ENCODE assay signal across 9 mouse cellular contexts in the genomic region with DNA sequence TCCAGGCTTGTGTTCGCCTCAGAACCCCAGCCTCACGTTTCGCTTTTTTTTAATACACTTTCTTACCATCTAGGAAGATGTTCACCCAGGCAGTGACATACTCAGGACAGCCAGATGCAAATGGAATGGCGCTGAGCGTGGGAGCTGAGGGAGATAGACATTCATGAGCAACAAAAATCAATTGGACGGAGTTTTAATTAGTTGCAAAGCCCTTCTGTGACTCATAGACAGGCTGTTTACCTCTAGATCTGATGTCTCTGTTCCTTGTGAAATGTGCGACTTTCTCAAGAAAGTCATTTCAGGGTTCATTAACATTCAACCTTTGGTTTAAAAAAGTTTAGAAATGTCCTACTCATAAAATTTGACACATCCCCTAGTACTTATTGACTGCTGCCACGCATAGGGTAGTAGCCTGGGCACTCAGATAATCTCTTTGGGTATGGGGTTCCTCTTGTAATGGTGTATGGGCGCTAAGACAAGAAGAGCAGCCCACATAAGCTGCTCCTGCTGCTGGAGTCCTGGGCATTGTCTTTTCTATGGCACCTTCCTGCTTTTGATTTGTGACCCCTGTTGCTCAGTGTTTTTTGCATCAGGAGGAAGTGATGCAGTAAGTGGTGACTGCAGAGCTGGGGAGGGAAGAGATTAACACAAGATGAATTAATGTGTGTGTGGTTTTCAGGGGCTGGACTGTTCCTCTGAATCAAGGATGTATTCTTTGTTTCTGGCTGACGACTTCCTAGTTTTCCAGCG. TPM values are rescaled to one million over a fixed set of nuclear protein-coding genes. Genes with fewer than 3 reads are reported as not detected.
DNase-seq lines count a peak whose midpoint lies in the region; ATAC-seq and TF ChIP-seq lines count a peak whose summit lies in the region.
"Had no signal": no experiment of that assay in that cellular context is flagged by ENCODE, and none has a peak within 500 bp of the region (broad histone marks: within the 10 kb centered on the region; RNA-seq: fewer than 3 reads in every experiment).

No protein-coding gene starts in this region.

- H3K27ac ChIP-seq in liver, adult 2 months (replicated peaks; ENCODE audit: insufficient read depth, low read depth, low read length) = peak overlapping the region; percentile 60
- H3K27ac ChIP-seq in kidney, embryonic 16.5 days (ENCODE audit: low read length) = peak overlapping the region; percentile 84
- H3K27ac ChIP-seq in midbrain, embryonic 16.5 days (ENCODE audit: low read length) = no peak overlapping the region
- H3K27ac ChIP-seq in forebrain, embryonic 12.5 days = no peak overlapping the region

- 66% methylated on average over 11 of the region's 11 CpGs for WGBS in liver, adult 2 months
- WGBS in kidney, embryonic 16.5 days = 37% methylated on average over 11 of the region's 11 CpGs
- WGBS in midbrain, embryonic 16.5 days = 32% methylated on average over 11 of the region's 11 CpGs
- WGBS in forebrain, embryonic 12.5 days = 39% methylated on average over 11 of the region's 11 CpGs

- H3K27me3 ChIP-seq in liver, adult 2 months (ENCODE audit: control insufficient read depth, insufficient read depth, low read length) = no peaks in the 10 kb centered on the region
- no peaks in the 10 kb centered on the region for H3K27me3 ChIP-seq in kidney, embryonic 16.5 days (ENCODE audit: insufficient read depth, low read length)
- H3K27me3 ChIP-seq in midbrain, embryonic 16.5 days (ENCODE audit: control insufficient read depth, insufficient read depth, low read depth, low read length) = no peaks in the 10 kb centered on the region
- no peaks in the 10 kb centered on the region for H3K27me3 ChIP-seq in forebrain, embryonic 12.5 days

- H3K79me2 ChIP-seq in liver, adult 2 months (ENCODE audit: control insufficient read depth, insufficient read depth, low read length) = no peaks in the 10 kb centered on the region; the same call in 1 of the 2 replicates

- ATAC-seq in activated CD4-positive, CD25-positive, alpha-beta regulatory T cell, adult 4 months = peak; percentile 64
- peak; percentile 56 for ATAC-seq in kidney, embryonic 16.5 days (ENCODE audit: low FRiP score, low TSS enrichment)
- ATAC-seq in midbrain, embryonic 16.5 days = no peak
- ATAC-seq in forebrain, embryonic 12.5 days (ENCODE audit: low FRiP score) = no peak

- no peak overlapping the region for H3K9ac ChIP-seq in liver, adult 2 months (ENCODE audit: low read depth, low read length)
- peak overlapping the region; percentile 31; the same call in 1 of the 2 replicates for H3K9ac ChIP-seq in kidney, embryonic 16.5 days (replicated peaks; ENCODE audit: low read length)
- no peak overlapping the region for H3K9ac ChIP-seq in midbrain, embryonic 16.5 days (ENCODE audit: low read depth, low read length)
- no peak overlapping the region for H3K9ac ChIP-seq in forebrain, embryonic 12.5 days

- H3K36me3 ChIP-seq in liver, adult 2 months (ENCODE audit: control insufficient read depth, insufficient read depth, low read length) = no peaks in the 10 kb centered on the region
- no peaks in the 10 kb centered on the region for H3K36me3 ChIP-seq in kidney, embryonic 16.5 days (ENCODE audit: insufficient read depth, low read length)
- no peaks in the 10 kb centered on the region for H3K36me3 ChIP-seq in midbrain, embryonic 16.5 days (ENCODE audit: control insufficient read depth, insufficient read depth, low read length)
- H3K36me3 ChIP-seq in forebrain, embryonic 12.5 days (replicated peaks) = no peaks in the 10 kb centered on the region

- H3K4me2 ChIP-seq in kidney, embryonic 16.5 days (replicated peaks; ENCODE audit: low read depth, low read length) = peak overlapping the region; percentile 15; the same call in 1 of the 2 replicates
- H3K4me2 ChIP-seq in midbrain, embryonic 16.5 days (ENCODE audit: low read length) = 0 out of 2 replicates have a peak overlapping the region, but pooled peaks have one; percentile 9
- no peak overlapping the region for H3K4me2 ChIP-seq in forebrain, embryonic 12.5 days

- TF ChIP-seq POLR2A in liver, adult 2 months (IDR thresholded peaks at IDR 0.05; ENCODE audit: extremely low read depth, insufficient read depth, low read length) = no peak

- no peak for TF ChIP-seq CTCF in liver, adult 2 months (IDR thresholded peaks at IDR 0.05; ENCODE audit: low read depth, low read length)

- no peaks in the 10 kb centered on the region for H3K9me3 ChIP-seq in kidney, embryonic 16.5 days (ENCODE audit: low read length)
- H3K9me3 ChIP-seq in midbrain, embryonic 16.5 days (replicated peaks; ENCODE audit: control insufficient read depth, low read length, poor library complexity, severe bottlenecking) = no peaks in the 10 kb centered on the region
- H3K9me3 ChIP-seq in forebrain, embryonic 12.5 days = no peaks in the 10 kb centered on the region

- no peak overlapping the region for H3K4me3 ChIP-seq in liver, adult 2 months (ENCODE audit: insufficient read depth, low read depth, low read length)
- H3K4me3 ChIP-seq in kidney, embryonic 16.5 days (ENCODE audit: low read length) = no peak overlapping the region
- H3K4me3 ChIP-seq in midbrain, embryonic 16.5 days (ENCODE audit: low read depth, low read length) = no peak overlapping the region
- no peak overlapping the region for H3K4me3 ChIP-seq in forebrain, embryonic 12.5 days (replicated peaks)
- H3K4me3 ChIP-seq: erythroblast, embryonic 14.5 days had no signal

- peak; percentile 34 for DNase-seq in liver, adult 2 months (ENCODE audit: extremely low read depth, low read depth, low spot score)
- no peak for DNase-seq in liver
- DNase-seq in cerebellum, postnatal 25 days = no peak
- no peak for DNase-seq in left cerebral cortex, adult 8-10 months (ENCODE audit: low spot score in 2 of 2)

- H3K4me1 ChIP-seq in liver, adult 2 months (ENCODE audit: control insufficient read depth, insufficient read depth, low read length) = peaks cover 5% of the 10 kb centered on the region; the same call in 1 of the 2 replicates
- peaks cover 55% of the 10 kb centered on the region for H3K4me1 ChIP-seq in kidney, embryonic 16.5 days (ENCODE audit: insufficient read depth, low read length)
- peaks cover 8% of the 10 kb centered on the region for H3K4me1 ChIP-seq in midbrain, embryonic 16.5 days (ENCODE audit: control insufficient read depth, insufficient read depth, low read length)
- H3K4me1 ChIP-seq in forebrain, embryonic 12.5 days = peaks cover 15% of the 10 kb centered on the region; the same call in 1 of the 2 replicates

RNA-seq across cellular contexts. Expression of a gene that starts 46.8 kb away (rescaled TPM):
- 9.0 and 11.7 TPM in 2 replicates for total RNA-seq in liver, adult 2 months (2014; rRNA removed)
- polyA plus RNA-seq in liver, adult 2 months (2012; rRNA removed) = 5.6 and 6.5 TPM in 2 replicates
- 1 to 10 TPM; 5.6 to 7.7 TPM for polyA plus RNA-seq in activated CD4-positive, CD25-positive, alpha-beta regulatory T cell, adult 4 months (2017; shearing (Covaris generic))
- polyA plus RNA-seq in kidney, embryonic 16.5 days (2015; fragmentation: Nextera tagmentation; extraction: Ambion mirVana) = 5.3 and 5.4 TPM in 2 replicates
- 11.2 and 11.9 TPM in 2 replicates for polyA plus RNA-seq in midbrain, embryonic 16.5 days (2015; fragmentation: Nextera tagmentation; extraction: Ambion mirVana)
- 3.1 and 3.8 TPM in 2 replicates for polyA plus RNA-seq in forebrain, embryonic 12.5 days (2016; fragmentation: Nextera tagmentation; extraction: Ambion mirVana)
- 10 to 100 TPM; 84.5 to 97.9 (median 87.0) TPM for total RNA-seq in left cerebral cortex, adult 8-10 months (2022)

Comparison
In these comparisons a context has a peak if more than half of its experiments do, and no peak if none do; other contexts are left out.
1. H3K27ac ChIP-seq: peak in liver, adult 2 months (single experiment) and kidney, embryonic 16.5 days (single experiment); none in midbrain, embryonic 16.5 days (single experiment) and forebrain, embryonic 12.5 days (single experiment).
2. ATAC-seq: peak in activated CD4-positive, CD25-positive, alpha-beta regulatory T cell, adult 4 months (single experiment) and kidney, embryonic 16.5 days (single experiment); none in midbrain, embryonic 16.5 days (single experiment) and forebrain, embryonic 12.5 days (single experiment).